Mouse (Mus musculus): ENCODE data around the gene Lrba. TPM values are rescaled to one million over a fixed set of nuclear protein-coding genes. Genes with fewer than 3 reads are reported as not detected.

Lrba gene
- 10 to 100 TPM; 28.8 to 32.7 TPM for total RNA-seq (2021)
- long read RNA-seq, experiment 1, partial matches to known transcripts: 2 of 3 reads
- long read RNA-seq, experiment 1, other reads (novel, unspliced or antisense): 1 of 3 reads
- long read RNA-seq, experiment 2, partial matches to known transcripts: 6 of 12 reads
- long read RNA-seq, experiment 2, other reads (novel, unspliced or antisense): 6 of 12 reads

- no peak for TF ChIP-seq CTCF (conservative IDR thresholded peaks at IDR 0.05)
- peak within 1 kb of the TSS; percentile 99 for H3K27ac ChIP-seq
- peak; percentile 46 to 59 for DNase-seq (ENCODE audit: low spot score in 2 of 2)
- peak within 1 kb of the TSS; percentile 100 for H3K4me3 ChIP-seq
Observed at GRCm38 (mm10) chr3:86224564-86225421, at the start of gene Lrba. Gene Lrba, plus strand, starts transcription at chr3:86224680.

- no peak for TF ChIP-seq CTCF (conservative IDR thresholded peaks at IDR 0.05)
- DNase-seq (ENCODE audit: low spot score in 2 of 2): no peak
- no peak overlapping the region for H3K27ac ChIP-seq
Observed at GRCm38 (mm10) chr3:86179714-86180113, 44.8 kb upstream of the Lrba start.

GRCm38 (mm10) chr3:86181107-86181506, 43.4 kb upstream of the Lrba start:
- Histone ChIP-seq H3K4me3 (no peak overlapping the region), H3K27ac (no peak overlapping the region)
- no peak for DNase-seq (ENCODE audit: low spot score in 2 of 2)
- TF ChIP-seq CTCF (conservative IDR thresholded peaks at IDR 0.05): no peak

More at GRCm38 (mm10) chr3:86179714-86180113, 44.8 kb upstream of the Lrba start:
- H3K4me3 ChIP-seq: no peak overlapping the region

DNA sequence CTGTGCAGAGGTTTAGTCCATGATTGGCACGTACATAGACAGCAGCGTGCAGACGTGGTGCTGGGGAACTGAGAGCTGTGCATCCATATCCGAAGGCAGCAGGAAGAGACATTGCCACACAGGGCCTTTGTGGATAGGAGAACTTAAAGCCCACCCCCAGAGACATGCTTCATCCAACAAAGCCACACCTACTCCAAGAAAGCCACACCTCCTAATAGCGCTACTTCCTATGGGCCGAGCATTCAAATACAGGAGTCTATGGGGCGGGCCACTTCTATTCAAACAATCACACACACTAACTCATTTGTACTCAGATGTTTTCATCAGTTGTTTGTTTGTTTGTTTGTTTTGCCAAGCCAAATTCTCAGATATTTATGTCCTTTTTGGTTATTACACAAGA, 39.9 kb upstream of the Lrba start:
- Histone ChIP-seq H3K4me3 (no peak overlapping the region), H3K27ac (no peak overlapping the region)
- DNase-seq (ENCODE audit: low spot score in 2 of 2): no peak
- TF ChIP-seq CTCF (conservative IDR thresholded peaks at IDR 0.05): no peak

DNA sequence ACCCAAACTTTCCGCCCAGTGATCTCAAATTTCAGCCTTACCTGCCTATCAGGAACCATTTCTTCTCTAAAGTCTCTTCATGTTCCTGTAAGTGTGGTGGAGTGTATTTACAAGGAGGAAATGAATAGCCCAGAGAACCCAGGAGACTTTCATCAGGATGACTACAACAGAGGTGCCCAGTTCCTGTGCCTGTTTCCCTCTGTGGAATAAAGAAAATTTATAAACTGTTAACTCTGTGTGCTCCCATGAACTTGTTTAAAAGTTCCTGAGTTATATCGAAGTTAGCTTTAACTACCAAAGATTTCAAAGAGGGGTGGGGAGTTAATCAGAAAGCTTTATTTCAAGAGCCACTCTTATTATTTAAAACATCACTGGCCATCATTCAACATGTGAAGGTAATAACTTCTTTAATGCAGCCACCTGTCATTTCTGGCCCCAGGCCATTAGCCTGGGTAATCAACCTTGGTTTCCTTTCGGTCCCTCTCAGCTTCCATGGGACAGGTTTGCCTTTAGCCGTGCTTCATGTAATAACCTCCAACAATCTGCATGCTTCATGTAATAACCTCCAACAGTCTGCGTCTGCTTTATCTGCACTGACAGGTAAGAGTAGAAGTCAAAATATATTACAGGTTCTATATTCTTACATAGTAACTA, 36.6 kb upstream of the Lrba start:
- Histone ChIP-seq H3K27ac (no peak overlapping the region), H3K4me3 (no peak overlapping the region)
- no peak for DNase-seq (ENCODE audit: low spot score in 2 of 2)
- no peak for TF ChIP-seq CTCF (conservative IDR thresholded peaks at IDR 0.05)

- DNase-seq (ENCODE audit: low spot score in 2 of 2): peak; percentile 3 to 32
- Histone ChIP-seq H3K4me3 (no peak overlapping the region), H3K27ac (no peak overlapping the region)
- TF ChIP-seq CTCF (conservative IDR thresholded peaks at IDR 0.05): peak; percentile 15; the same call in 1 of the 2 replicates
Observed at GRCm38 (mm10) chr3:86195981-86196380, 28.5 kb upstream of the Lrba start.

- no peak for DNase-seq (ENCODE audit: low spot score in 2 of 2)
Observed at GRCm38 (mm10) chr3:86196471-86196870, 28.0 kb upstream of the Lrba start.

GRCm38 (mm10) chr3:86201645-86202175, 22.8 kb upstream of the Lrba start:
- TF ChIP-seq CTCF (conservative IDR thresholded peaks at IDR 0.05): no peak
- no peak for DNase-seq (ENCODE audit: low spot score in 2 of 2)
- Histone ChIP-seq H3K4me3 (no peak overlapping the region), H3K27ac (no peak overlapping the region)

More at GRCm38 (mm10) chr3:86196471-86196870, 28.0 kb upstream of the Lrba start:
- Histone ChIP-seq H3K4me3 (no peak overlapping the region), H3K27ac (no peak overlapping the region)
- TF ChIP-seq CTCF (conservative IDR thresholded peaks at IDR 0.05): no peak

GRCm38 (mm10) chr3:86202449-86202848, 22.0 kb upstream of the Lrba start:
- Histone ChIP-seq H3K27ac (no peak overlapping the region), H3K4me3 (no peak overlapping the region)
- no peak for DNase-seq (ENCODE audit: low spot score in 2 of 2)
- no peak for TF ChIP-seq CTCF (conservative IDR thresholded peaks at IDR 0.05)

- no peak for DNase-seq (ENCODE audit: low spot score in 2 of 2)
- TF ChIP-seq CTCF (conservative IDR thresholded peaks at IDR 0.05): no peak
- no peak overlapping the region for H3K4me3 ChIP-seq
Observed at GRCm38 (mm10) chr3:86204608-86205358, 19.7 kb upstream of the Lrba start.

GRCm38 (mm10) chr3:86206556-86206955, 17.9 kb upstream of the Lrba start:
- DNase-seq (ENCODE audit: low spot score in 2 of 2): no peak
- no peak for TF ChIP-seq CTCF (conservative IDR thresholded peaks at IDR 0.05)
- no peak overlapping the region for H3K4me3 ChIP-seq
- H3K27ac ChIP-seq: no peak overlapping the region

More at GRCm38 (mm10) chr3:86204608-86205358, 19.7 kb upstream of the Lrba start:
- H3K27ac ChIP-seq: no peak overlapping the region

DNA sequence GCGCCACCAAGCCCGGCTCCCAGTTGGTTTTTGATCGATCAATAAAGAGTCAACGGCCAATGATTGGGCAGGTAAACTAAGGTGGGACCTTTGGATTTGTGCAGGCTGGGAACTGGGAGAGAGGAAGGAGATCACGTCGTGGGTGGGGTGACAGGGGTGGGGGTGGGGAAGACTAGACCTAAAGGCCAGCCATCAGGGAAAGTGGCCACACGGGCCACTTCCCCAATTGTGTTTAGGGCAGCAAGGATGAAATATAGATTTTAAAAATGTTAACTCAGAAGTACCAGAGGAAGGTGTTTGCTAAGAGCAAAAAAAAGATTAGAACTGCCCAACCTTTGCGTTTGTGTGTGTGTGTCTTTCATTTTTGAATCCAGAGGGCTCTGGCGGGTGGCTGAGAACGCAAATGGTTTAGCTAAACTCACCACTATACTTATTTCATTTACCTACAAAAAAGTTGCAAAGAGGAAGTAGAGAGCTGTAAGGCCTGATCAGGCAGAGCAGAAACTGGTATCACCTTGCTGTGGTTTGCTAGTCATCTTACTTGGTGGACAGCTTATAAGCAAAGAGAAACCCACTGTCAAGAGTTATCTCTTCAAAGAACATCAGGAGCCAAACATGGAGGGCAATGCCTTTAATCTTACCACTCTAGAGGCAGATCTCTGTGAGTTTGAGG, 14.1 kb upstream of the Lrba start:
- Histone ChIP-seq H3K4me3 (no peak overlapping the region), H3K27ac (no peak overlapping the region)
- DNase-seq (ENCODE audit: low spot score in 2 of 2): no peak
- no peak for TF ChIP-seq CTCF (conservative IDR thresholded peaks at IDR 0.05)

All from layer of hippocampus, adult 2 months (tissue).